Mouse (Mus musculus): ENCODE data around the gene Tapbpl. TPM values are rescaled to one million over a fixed set of nuclear protein-coding genes. Genes with fewer than 3 reads are reported as not detected.

Tapbpl gene
- polyA plus RNA-seq (2015; fragmentation: Nextera tagmentation; extraction: Ambion mirVana) = 5.6 and 8.6 TPM in 2 replicates

GRCm38 (mm10) chr6:125231117-125232044 lies at the start of gene Tapbpl:
Gene Tapbpl, minus strand, starts transcription at chr6:125231860.

GRCm38 (mm10) chr6:125236782-125237181 lies 5.1 kb upstream of the Tapbpl start, which contains the start of gene Cd27:
Gene Cd27, minus strand, starts transcription at chr6:125237010.

GRCm38 (mm10) chr6:125215148-125215954 lies 16.3 kb downstream of the Tapbpl start, which contains the start of gene Vamp1:
Gene Vamp1, plus strand, starts transcription at chr6:125215551.

GRCm38 (mm10) chr6:125191332-125192015 lies 40.2 kb downstream of the Tapbpl start, which contains the start of the genes Ncapd2 and Mrpl51:
Gene Ncapd2, minus strand, starts transcription at chr6:125191701.
Gene Mrpl51, plus strand, starts transcription at chr6:125191801.

Other genes with a start within 250 kb of the Tapbpl start
- 0.41 and 0.47 TPM in 2 replicates for gene Pianp, start 235.2 kb downstream of the Tapbpl start, polyA plus RNA-seq (2015; fragmentation: Nextera tagmentation; extraction: Ambion mirVana)
- gene Zfp384, start 222.7 kb downstream of the Tapbpl start, polyA plus RNA-seq (2015; fragmentation: Nextera tagmentation; extraction: Ambion mirVana) = 5.5 and 7.0 TPM in 2 replicates
- 43.3 and 47.7 TPM in 2 replicates for gene Ing4, start 192.1 kb downstream of the Tapbpl start, polyA plus RNA-seq (2015; fragmentation: Nextera tagmentation; extraction: Ambion mirVana)
- gene Acrbp, start 182.2 kb downstream of the Tapbpl start, polyA plus RNA-seq (2015; fragmentation: Nextera tagmentation; extraction: Ambion mirVana) = 5.1 and 7.5 TPM in 2 replicates
- gene Lpar5, start 163.9 kb downstream of the Tapbpl start, polyA plus RNA-seq (2015; fragmentation: Nextera tagmentation; extraction: Ambion mirVana) = 1.4 and 1.8 TPM in 2 replicates
- 39.3 and 45.6 TPM in 2 replicates for gene Chd4, start 135.9 kb downstream of the Tapbpl start, polyA plus RNA-seq (2015; fragmentation: Nextera tagmentation; extraction: Ambion mirVana)
- gene Nop2, start 100.0 kb downstream of the Tapbpl start, polyA plus RNA-seq (2015; fragmentation: Nextera tagmentation; extraction: Ambion mirVana) = 35.5 and 37.8 TPM in 2 replicates
- 9.4 and 12.4 TPM in 2 replicates for gene Iffo1, start 86.6 kb downstream of the Tapbpl start, polyA plus RNA-seq (2015; fragmentation: Nextera tagmentation; extraction: Ambion mirVana)
- gene Gapdh, start 65.4 kb downstream of the Tapbpl start, polyA plus RNA-seq (2015; fragmentation: Nextera tagmentation; extraction: Ambion mirVana) = 647 and 650 TPM in 2 replicates
- gene Ncapd2, start 40.2 kb downstream of the Tapbpl start, polyA plus RNA-seq (2015; fragmentation: Nextera tagmentation; extraction: Ambion mirVana) = 118 and 127 TPM in 2 replicates
- 198 and 200 TPM in 2 replicates for gene Mrpl51, start 40.1 kb downstream of the Tapbpl start, polyA plus RNA-seq (2015; fragmentation: Nextera tagmentation; extraction: Ambion mirVana)
- 4.1 and 4.2 TPM in 2 replicates for gene Vamp1, start 16.3 kb downstream of the Tapbpl start, polyA plus RNA-seq (2015; fragmentation: Nextera tagmentation; extraction: Ambion mirVana)
- 5.3 and 6.2 TPM in 2 replicates for gene Cd27, start 5.2 kb upstream of the Tapbpl start, polyA plus RNA-seq (2015; fragmentation: Nextera tagmentation; extraction: Ambion mirVana)
- gene Tuba3a, start 54.2 kb upstream of the Tapbpl start, polyA plus RNA-seq (2015; fragmentation: Nextera tagmentation; extraction: Ambion mirVana) = not detected in 2 replicates
- 20.9 and 27.0 TPM in 2 replicates for gene Ltbr, start 82.0 kb upstream of the Tapbpl start, polyA plus RNA-seq (2015; fragmentation: Nextera tagmentation; extraction: Ambion mirVana)
- 1.3 and 1.9 TPM in 2 replicates for gene Scnn1a, start 88.8 kb upstream of the Tapbpl start, polyA plus RNA-seq (2015; fragmentation: Nextera tagmentation; extraction: Ambion mirVana)
- 38.0 and 49.0 TPM in 2 replicates for gene Tnfrsf1a, start 117.5 kb upstream of the Tapbpl start, polyA plus RNA-seq (2015; fragmentation: Nextera tagmentation; extraction: Ambion mirVana)
- gene Plekhg6, start 148.9 kb upstream of the Tapbpl start, polyA plus RNA-seq (2015; fragmentation: Nextera tagmentation; extraction: Ambion mirVana) = 0.07 and 0.10 TPM in 2 replicates